Mouse (Mus musculus): Measurements from ENCODE around the gene Fdxr. TPM values are rescaled to one million over a fixed set of nuclear protein-coding genes. Genes with fewer than 3 reads are reported as not detected.

The Fdxr gene
- polyA plus RNA-seq, 1 experiment from 2014 or later = 6.9 TPM

DNA sequence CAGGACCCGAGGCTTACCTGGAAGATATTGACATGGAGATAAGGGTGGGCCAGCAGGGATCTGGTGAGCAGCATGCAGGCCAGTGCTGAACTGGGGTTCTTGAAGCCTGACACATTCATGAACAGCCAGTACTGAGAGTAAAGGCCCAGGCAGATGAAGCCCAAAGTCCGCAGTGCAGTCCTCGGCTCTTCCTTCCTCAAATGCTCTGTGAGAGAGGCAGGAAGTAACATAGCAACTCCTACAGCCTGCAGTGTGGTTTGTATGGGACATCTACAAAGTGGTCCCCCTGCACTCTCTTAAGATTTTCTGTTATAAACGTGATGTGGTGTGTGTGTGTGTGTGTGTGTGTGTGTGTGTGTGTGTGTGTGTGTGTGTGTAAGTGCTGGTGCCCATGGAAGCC lies 8.4 kb upstream of the Fdxr start:
- Histone ChIP-seq H3K9me3 (ENCODE audit: low read length) (no peaks in the 10 kb centered on the region), H3K4me3 (ENCODE audit: low read depth, low read length) (no peak overlapping the region), H3K4me1 (ENCODE audit: insufficient read depth, low read depth, low read length) (no peaks in the 10 kb centered on the region), H3K36me3 (ENCODE audit: insufficient read depth, low read length) (no peaks in the 10 kb centered on the region), H3K4me2 (replicated peaks; ENCODE audit: low read depth, low read length) (no peak overlapping the region), H3K9ac (replicated peaks; ENCODE audit: low read depth) (no peak overlapping the region), H3K27me3 (replicated peaks; ENCODE audit: insufficient read depth, low read length) (no peaks in the 10 kb centered on the region), H3K27ac (ENCODE audit: low read length) (no peak overlapping the region)
- DNase-seq (ENCODE audit: low spot score) (no peak), ATAC-seq (no peak)
- TF ChIP-seq EP300 (IDR thresholded peaks at IDR 0.05) = no peak
- TF ChIP-seq CTCF (IDR thresholded peaks at IDR 0.05) = no peak
- WGBS = 19% methylated on average over 4 of the region's 4 CpGs

GRCm38 (mm10) chr11:115283891-115284620 lies 7.2 kb upstream of the Fdxr start:
- TF ChIP-seq CTCF (IDR thresholded peaks at IDR 0.05) = no peak
- no peak for TF ChIP-seq EP300 (IDR thresholded peaks at IDR 0.05)
- H3K4me1 ChIP-seq (ENCODE audit: insufficient read depth, low read depth, low read length) = no peaks in the 10 kb centered on the region
- H3K4me2 ChIP-seq (replicated peaks; ENCODE audit: low read depth, low read length) = no peak overlapping the region
- H3K4me3 ChIP-seq (ENCODE audit: low read depth, low read length) = no peak overlapping the region
- ATAC-seq = no peak
- WGBS = 78% methylated on average over 12 of the region's 12 CpGs
- H3K9ac ChIP-seq (replicated peaks; ENCODE audit: low read depth) = no peak overlapping the region
- DNase-seq (ENCODE audit: low spot score) = no peak
- no peak overlapping the region for H3K27ac ChIP-seq (ENCODE audit: low read length)
- no peaks in the 10 kb centered on the region for H3K9me3 ChIP-seq (ENCODE audit: low read length)
- no peaks in the 10 kb centered on the region for H3K27me3 ChIP-seq (replicated peaks; ENCODE audit: insufficient read depth, low read length)
- no peaks in the 10 kb centered on the region for H3K36me3 ChIP-seq (ENCODE audit: insufficient read depth, low read length)

DNA sequence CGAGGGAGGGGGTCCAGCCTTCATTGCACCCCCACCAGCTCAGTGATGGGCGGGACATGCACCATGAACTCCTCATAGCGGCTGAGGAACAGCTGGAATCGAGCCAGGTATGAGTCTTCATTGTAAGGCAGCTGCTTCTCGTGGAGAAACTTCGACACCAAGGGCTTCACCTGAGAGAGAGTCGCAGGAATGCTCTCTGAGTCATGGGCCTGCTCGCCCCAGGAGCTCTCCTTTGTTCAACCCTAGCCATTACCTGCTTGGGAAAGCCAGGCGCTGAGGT lies 6.6 kb upstream of the Fdxr start:
- WGBS = 70% methylated on average over 9 of the region's 9 CpGs
- no peak for DNase-seq (ENCODE audit: low spot score)
- Histone ChIP-seq H3K36me3 (ENCODE audit: insufficient read depth, low read length) (no peaks in the 10 kb centered on the region), H3K9me3 (ENCODE audit: low read length) (no peaks in the 10 kb centered on the region), H3K4me1 (ENCODE audit: insufficient read depth, low read depth, low read length) (no peaks in the 10 kb centered on the region), H3K27me3 (replicated peaks; ENCODE audit: insufficient read depth, low read length) (no peaks in the 10 kb centered on the region), H3K4me3 (ENCODE audit: low read depth, low read length) (no peak overlapping the region), H3K27ac (ENCODE audit: low read length) (no peak overlapping the region), H3K9ac (replicated peaks; ENCODE audit: low read depth) (no peak overlapping the region), H3K4me2 (replicated peaks; ENCODE audit: low read depth, low read length) (no peak overlapping the region)
- no peak for ATAC-seq
- no peak for TF ChIP-seq CTCF (IDR thresholded peaks at IDR 0.05)
- TF ChIP-seq EP300 (IDR thresholded peaks at IDR 0.05) = no peak

GRCm38 (mm10) chr11:115282723-115283485 lies 6.1 kb upstream of the Fdxr start:
- Histone ChIP-seq H3K4me1 (ENCODE audit: insufficient read depth, low read depth, low read length) (no peaks in the 10 kb centered on the region; the same call in 1 of the 2 replicates), H3K4me3 (ENCODE audit: low read depth, low read length) (no peak overlapping the region), H3K27me3 (replicated peaks; ENCODE audit: insufficient read depth, low read length) (no peaks in the 10 kb centered on the region), H3K4me2 (replicated peaks; ENCODE audit: low read depth, low read length) (no peak overlapping the region), H3K9ac (replicated peaks; ENCODE audit: low read depth) (no peak overlapping the region), H3K36me3 (ENCODE audit: insufficient read depth, low read length) (no peaks in the 10 kb centered on the region), H3K27ac (ENCODE audit: low read length) (no peak overlapping the region), H3K9me3 (ENCODE audit: low read length) (no peaks in the 10 kb centered on the region)
- DNase-seq (ENCODE audit: low spot score) (no peak), ATAC-seq (no peak)
- TF ChIP-seq EP300 (IDR thresholded peaks at IDR 0.05) (no peak), CTCF (IDR thresholded peaks at IDR 0.05) (no peak)
- whole genome bisulfite sequencing = 68% methylated on average over 8 of the region's 8 CpGs

- Histone ChIP-seq H3K27ac (ENCODE audit: low read length) (no peak overlapping the region), H3K4me1 (ENCODE audit: insufficient read depth, low read depth, low read length) (peaks cover 4% of the 10 kb centered on the region; the same call in 1 of the 2 replicates), H3K9ac (replicated peaks; ENCODE audit: low read depth) (no peak overlapping the region), H3K4me3 (ENCODE audit: low read depth, low read length) (no peak overlapping the region), H3K9me3 (ENCODE audit: low read length) (no peaks in the 10 kb centered on the region), H3K4me2 (replicated peaks; ENCODE audit: low read depth, low read length) (no peak overlapping the region), H3K36me3 (ENCODE audit: insufficient read depth, low read length) (no peaks in the 10 kb centered on the region), H3K27me3 (replicated peaks; ENCODE audit: insufficient read depth, low read length) (no peaks in the 10 kb centered on the region)
- DNase-seq (ENCODE audit: low spot score) (no peak), ATAC-seq (no peak)
- no peak for TF ChIP-seq CTCF (IDR thresholded peaks at IDR 0.05)
- no peak for TF ChIP-seq EP300 (IDR thresholded peaks at IDR 0.05)
- 68% methylated on average over 8 of the region's 8 CpGs for WGBS
Measured at GRCm38 (mm10) chr11:115282295-115282694, 5.4 kb upstream of the Fdxr start.

DNA sequence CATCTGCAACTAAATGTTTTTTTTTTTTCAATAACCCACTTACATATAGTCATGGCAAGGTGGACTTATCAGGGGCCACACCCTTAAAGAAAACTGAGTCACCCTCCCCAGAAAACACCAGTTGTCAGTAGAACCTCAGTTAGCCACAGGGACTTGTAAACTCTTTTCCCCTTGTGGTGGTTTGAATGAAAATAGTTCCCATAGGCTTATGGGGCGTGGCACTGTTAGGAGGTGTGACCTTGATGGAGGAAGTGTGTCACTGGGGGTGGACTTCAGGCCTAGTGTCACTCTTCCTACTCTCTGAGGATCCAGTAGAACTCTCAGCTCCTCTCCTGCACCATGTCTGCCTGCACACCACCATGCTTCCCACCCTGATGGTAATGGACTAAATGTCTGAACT lies 2.9 kb upstream of the Fdxr start:
- no peak for ATAC-seq
- Histone ChIP-seq H3K27me3 (replicated peaks; ENCODE audit: insufficient read depth, low read length) (no peaks in the 10 kb centered on the region), H3K4me2 (replicated peaks; ENCODE audit: low read depth, low read length) (no peak overlapping the region), H3K4me1 (ENCODE audit: insufficient read depth, low read depth, low read length) (peaks cover 10% of the 10 kb centered on the region; the same call in 1 of the 2 replicates), H3K36me3 (ENCODE audit: insufficient read depth, low read length) (no peaks in the 10 kb centered on the region), H3K27ac (ENCODE audit: low read length) (no peak overlapping the region), H3K9ac (replicated peaks; ENCODE audit: low read depth) (no peak overlapping the region), H3K9me3 (ENCODE audit: low read length) (no peaks in the 10 kb centered on the region), H3K4me3 (ENCODE audit: low read depth, low read length) (no peak overlapping the region)
- no peak for DNase-seq (ENCODE audit: low spot score)
- TF ChIP-seq EP300 (IDR thresholded peaks at IDR 0.05) (no peak), CTCF (IDR thresholded peaks at IDR 0.05) (0 out of 2 replicates have a peak, but pooled peaks have one; percentile 3)
- 59% methylated on average over 1 of the region's 1 CpGs for WGBS
